Comparison of ENCODE assay signal across 10 mouse cellular contexts in genomic region chr19:24885504-24885903, GRCm38 (mm10). TPM values are rescaled to one million over a fixed set of nuclear protein-coding genes. Genes with fewer than 3 reads are reported as not detected.
A peak's percentile ranks its signal among the peaks of the same experiment; 100 is the strongest.
DNase-seq lines count a peak whose midpoint lies in the region; ATAC-seq and TF ChIP-seq lines count a peak whose summit lies in the region.
"Had no signal": no experiment of that assay in that cellular context is flagged by ENCODE, and none has a peak within 500 bp of the region (broad histone marks: within the 10 kb centered on the region; RNA-seq: fewer than 3 reads in every experiment).

No protein-coding gene starts in this region.

- intact Hi-C loops in gastrocnemius, adult 2 months (cut with DNase I), result loop anchor here (5.0 kb wide), 1 partner anchor 263 kb away; no protein-coding TSS in a partner anchor
- intact Hi-C loops in gastrocnemius, postnatal 36 days (cut with DNase I), result loop anchor here (5.0 kb wide), 1 partner anchor 583 kb away; no protein-coding TSS in a partner anchor

- no peak overlapping the region for H3K9ac ChIP-seq in heart, embryonic 11.5 days (ENCODE audit: low read depth, low read length)
- H3K9ac ChIP-seq: liver, embryonic 13.5 days had no signal

- H3K27ac ChIP-seq in gastrocnemius, adult 2 months, result no peak overlapping the region
- no peak overlapping the region for H3K27ac ChIP-seq in heart, embryonic 11.5 days (ENCODE audit: low read depth, low read length)
- no peak overlapping the region for H3K27ac ChIP-seq in small intestine, adult 2 months (ENCODE audit: insufficient read depth, low read depth, low read length)
- H3K27ac ChIP-seq: liver, embryonic 13.5 days had no signal

- ATAC-seq in heart, embryonic 11.5 days (replicated peaks; ENCODE audit: insufficient number of reproducible peaks, low FRiP score, low TSS enrichment), result no peak
- peak; percentile 82 for ATAC-seq in megakaryocyte progenitor cell, adult 5-6 weeks (replicated peaks; ENCODE audit: poor library complexity)

- WGBS in heart, embryonic 11.5 days (ENCODE audit: insufficient replicate concordance), result 10% methylated on average over 5 of the region's 5 CpGs
- 9% methylated on average over 5 of the region's 5 CpGs for WGBS in small intestine, adult 2 months

- no peak for TF ChIP-seq POLR2A in small intestine, adult 2 months (IDR thresholded peaks at IDR 0.05; ENCODE audit: low read depth, low read length)

- peak; percentile 33 for DNase-seq in gastrocnemius, adult 2 months
- DNase-seq in gastrocnemius, postnatal 36 days, result no peak
- peak; percentile 29 for DNase-seq in MN1 (ENCODE audit: low spot score)
- DNase-seq in embryo, embryonic 10 days (ENCODE audit: low spot score), result peak; percentile 92
- DNase-seq in kidney, postnatal 4 days, result peak; percentile 57 to 65
- DNase-seq: liver, embryonic 13.5 days had no signal

- peaks cover 6% of the 10 kb centered on the region; the same call in 1 of the 2 replicates for H3K4me1 ChIP-seq in heart, embryonic 11.5 days (ENCODE audit: control insufficient read depth, insufficient read depth, low read length)
- H3K4me1 ChIP-seq in small intestine, adult 2 months (ENCODE audit: control insufficient read depth, insufficient read depth, insufficient read length, low read length), result no peaks in the 10 kb centered on the region
- H3K4me1 ChIP-seq: liver, embryonic 13.5 days had no signal

- H3K4me2 ChIP-seq in heart, embryonic 11.5 days, result peak overlapping the region; percentile 35; the same call in 1 of the 2 replicates
- H3K4me2 ChIP-seq: liver, embryonic 13.5 days had no signal

- no peaks in the 10 kb centered on the region for H3K9me3 ChIP-seq in heart, embryonic 11.5 days (replicated peaks; ENCODE audit: control insufficient read depth, low read length)
- H3K9me3 ChIP-seq: liver, embryonic 13.5 days had no signal

- peak; percentile 87 for TF ChIP-seq CTCF in gastrocnemius, adult 2 months (IDR thresholded peaks at IDR 0.05)
- peak; percentile 66; the same call in 1 of the 2 replicates for TF ChIP-seq CTCF in small intestine, adult 2 months (IDR thresholded peaks at IDR 0.05; ENCODE audit: extremely low read depth, insufficient read length, insufficient replicate concordance, low read depth, low read length)

- peaks cover 12% of the 10 kb centered on the region for H3K27me3 ChIP-seq in heart, embryonic 11.5 days (ENCODE audit: control insufficient read depth, insufficient read depth, low read length)
- H3K27me3 ChIP-seq in small intestine, adult 2 months (ENCODE audit: control insufficient read depth, insufficient read depth, low read length), result no peaks in the 10 kb centered on the region; the same call in 1 of the 2 replicates

- no peaks in the 10 kb centered on the region for H3K36me3 ChIP-seq in heart, embryonic 11.5 days (ENCODE audit: control insufficient read depth, insufficient read depth, low read length)
- no peaks in the 10 kb centered on the region for H3K36me3 ChIP-seq in small intestine, adult 2 months (ENCODE audit: control insufficient read depth, insufficient read depth, low read length)
- H3K36me3 ChIP-seq: liver, embryonic 13.5 days had no signal

- no peak overlapping the region for H3K4me3 ChIP-seq in gastrocnemius, adult 2 months
- no peak overlapping the region for H3K4me3 ChIP-seq in heart, embryonic 11.5 days (ENCODE audit: low read depth, low read length)
- no peak overlapping the region for H3K4me3 ChIP-seq in small intestine, adult 2 months (ENCODE audit: low read depth, low read length)
- H3K4me3 ChIP-seq: liver, embryonic 13.5 days had no signal

RNA-seq across cellular contexts. Expression of gene Gm10053, which starts 10.0 kb away (rescaled TPM):
- 100 to 1,000 TPM; 453 to 633 TPM for total RNA-seq in gastrocnemius, adult 2 months (2021)
- 100 to 1,000 TPM; 523 to 532 TPM for total RNA-seq in gastrocnemius, postnatal 36 days (2021)
- 642 and 698 TPM in 2 replicates for polyA plus RNA-seq in heart, embryonic 11.5 days (2014; fragmentation: Nextera tagmentation; extraction: Ambion mirVana)
- 297 and 299 TPM in 2 replicates for total RNA-seq in megakaryocyte progenitor cell, adult 5-6 weeks (2015)
- 181 and 246 TPM in 2 replicates for total RNA-seq in megakaryocyte progenitor cell, adult 5-6 weeks (2017)
- polyA plus RNA-seq in small intestine, adult 2 months (2012; rRNA removed), result 4.6 and 5.5 TPM in 2 replicates

RNA-seq across cellular contexts. Expression of gene Foxd4, which starts 15.5 kb away (rescaled TPM):
- not detected for total RNA-seq in gastrocnemius, adult 2 months (2021)
- not detected for total RNA-seq in gastrocnemius, postnatal 36 days (2021)
- polyA plus RNA-seq in heart, embryonic 11.5 days (2014; fragmentation: Nextera tagmentation; extraction: Ambion mirVana), result not detected in 2 replicates
- 0.17 TPM in 1 of 2 replicates, not detected in the other for total RNA-seq in megakaryocyte progenitor cell, adult 5-6 weeks (2015)
- total RNA-seq in megakaryocyte progenitor cell, adult 5-6 weeks (2017), result not detected in 2 replicates
- not detected in 2 replicates for polyA plus RNA-seq in small intestine, adult 2 months (2012; rRNA removed)
- total RNA-seq: adrenal gland, postnatal 36 days had no signal
- polyA plus RNA-seq: liver, embryonic 13.5 days had no signal

RNA-seq across cellular contexts. Expression of gene Pgm5, which starts 23.8 kb away (rescaled TPM):
- 10 to 100 TPM; 10.7 to 15.1 TPM for total RNA-seq in gastrocnemius, adult 2 months (2021)
- total RNA-seq in gastrocnemius, postnatal 36 days (2021), result 10 to 100 TPM in 1 of 2 experiments, 1 to 10 TPM in 1; 9.0 to 10.6 TPM
- polyA plus RNA-seq in heart, embryonic 11.5 days (2014; fragmentation: Nextera tagmentation; extraction: Ambion mirVana), result 5.3 and 6.3 TPM in 2 replicates
- not detected in 2 replicates for total RNA-seq in megakaryocyte progenitor cell, adult 5-6 weeks (2015)
- not detected in 2 replicates for total RNA-seq in megakaryocyte progenitor cell, adult 5-6 weeks (2017)
- polyA plus RNA-seq in small intestine, adult 2 months (2012; rRNA removed), result 18.3 and 18.4 TPM in 2 replicates

Comparison
In these comparisons a context has a peak if more than half of its experiments do, and no peak if none do; other contexts are left out.
1. DNase-seq: peak in gastrocnemius, adult 2 months (single experiment), MN1 (single experiment), embryo, embryonic 10 days (single experiment) and kidney, postnatal 4 days (2 of 2); none in gastrocnemius, postnatal 36 days (0 of 2).
2. RNA of gene Pgm5, which starts 23.8 kb away (total RNA-seq): 10.7 to 15.1 TPM in gastrocnemius, adult 2 months and 9.0 to 10.6 TPM in gastrocnemius, postnatal 36 days; not detected in megakaryocyte progenitor cell, adult 5-6 weeks; every median in the first group is over 4 times any median in the second.